Mouse (Mus musculus): ENCODE data around the gene Hnrnpm. TPM values are rescaled to one million over a fixed set of nuclear protein-coding genes. Genes with fewer than 3 reads are reported as not detected.

The Hnrnpm gene
- total and polyA plus RNA-seq, 3 experiments = 203 to 473 (median 420) TPM

DNA sequence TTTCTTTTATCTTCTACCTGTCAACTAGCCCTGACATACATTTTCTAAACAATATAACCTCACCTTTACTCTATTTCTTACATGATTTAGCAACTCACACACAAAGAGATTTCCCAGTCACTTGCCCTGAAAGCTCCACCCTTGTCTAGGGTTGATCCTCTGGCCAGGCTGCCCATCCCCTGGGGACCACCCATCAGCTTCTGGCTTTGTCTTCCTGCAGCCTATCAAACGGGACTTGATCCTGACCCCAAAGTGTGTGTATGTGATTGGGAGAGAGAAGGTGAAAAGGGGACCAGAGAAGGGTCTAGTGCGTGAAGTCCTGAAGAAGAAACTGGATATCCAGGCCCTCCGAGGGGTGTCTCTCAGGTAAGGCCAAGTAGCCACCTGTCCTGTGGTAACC, 85.8 kb downstream of the Hnrnpm start:
- Histone ChIP-seq H3K4me3 (ENCODE audit: control insufficient read depth in 1 of 2, insufficient read depth in 1 of 2, low read depth in 2 of 2, low read length in 2 of 2) (no peak overlapping the region), H3K27me3 (ENCODE audit: control insufficient read depth in 1 of 2, insufficient read depth in 2 of 2, low read length in 2 of 2) (peaks cover 0 to 4% of the 10 kb centered on the region in 2 experiments; a peak in 3 of 4 replicates), H3K27ac (ENCODE audit: control insufficient read depth, low read depth, low read length) (no peak overlapping the region), H3K4me1 (ENCODE audit: control insufficient read depth in 1 of 2, insufficient read depth in 2 of 2, low read length in 2 of 2) (no peaks in the 10 kb centered on the region), H3K9ac (ENCODE audit: control insufficient read depth, low read depth, low read length, poor library complexity, severe bottlenecking) (no peak overlapping the region), H3K36me3 (ENCODE audit: control insufficient read depth in 1 of 2, insufficient read depth in 2 of 2, low read length in 2 of 2) (no peaks in the 10 kb centered on the region), H3K9me3 (replicated peaks; ENCODE audit: insufficient read depth, low read length) (no peaks in the 10 kb centered on the region), H3K79me2 (ENCODE audit: control insufficient read depth, insufficient read depth, low read length, poor library complexity) (no peaks in the 10 kb centered on the region)
- TF ChIP-seq E2F4 (IDR thresholded peaks at IDR 0.05; ENCODE audit: borderline replicate concordance, low read depth, low read length) (no peak), NELFE (IDR thresholded peaks at IDR 0.05; ENCODE audit: low read depth, low read length) (no peak), MAZ (IDR thresholded peaks at IDR 0.05; ENCODE audit: low read depth, low read length) (no peak), POLR2A (IDR thresholded peaks at IDR 0.05; ENCODE audit: control insufficient read depth in 1 of 2, insufficient read depth in 1 of 2, low read depth in 1 of 2, low read length in 2 of 2, poor library complexity in 1 of 2) (no peak), CHD1 (IDR thresholded peaks at IDR 0.05; ENCODE audit: low read depth, low read length) (no peak), KAT2A (conservative IDR thresholded peaks at IDR 0.05; ENCODE audit: low read depth, low read length) (no peak), ZNF384 (IDR thresholded peaks at IDR 0.05; ENCODE audit: low read depth, low read length) (no peak), GABPA (IDR thresholded peaks at IDR 0.05; ENCODE audit: low read depth, low read length) (no peak), ZKSCAN1 (IDR thresholded peaks at IDR 0.05; ENCODE audit: low read depth, low read length) (no peak), RAD21 (IDR thresholded peaks at IDR 0.05; ENCODE audit: low read depth, low read length) (no peak)
- no peak for DNase-seq (ENCODE audit: low read depth, low spot score)

- Histone ChIP-seq H3K9me3 (replicated peaks; ENCODE audit: insufficient read depth, low read length) (no peaks in the 10 kb centered on the region), H3K27ac (ENCODE audit: control insufficient read depth, low read depth, low read length) (no peak overlapping the region), H3K4me3 (ENCODE audit: control insufficient read depth in 1 of 2, insufficient read depth in 1 of 2, low read depth in 2 of 2, low read length in 2 of 2) (no peak overlapping the region), H3K27me3 (ENCODE audit: control insufficient read depth in 1 of 2, insufficient read depth in 2 of 2, low read length in 2 of 2) (peaks cover 0 to 4% of the 10 kb centered on the region in 2 experiments; a peak in 3 of 4 replicates), H3K9ac (ENCODE audit: control insufficient read depth, low read depth, low read length, poor library complexity, severe bottlenecking) (no peak overlapping the region), H3K79me2 (ENCODE audit: control insufficient read depth, insufficient read depth, low read length, poor library complexity) (no peaks in the 10 kb centered on the region), H3K36me3 (ENCODE audit: control insufficient read depth in 1 of 2, insufficient read depth in 2 of 2, low read length in 2 of 2) (no peaks in the 10 kb centered on the region), H3K4me1 (ENCODE audit: control insufficient read depth in 1 of 2, insufficient read depth in 2 of 2, low read length in 2 of 2) (no peaks in the 10 kb centered on the region)
- DNase-seq (ENCODE audit: low read depth, low spot score) = no peak
- TF ChIP-seq KAT2A (conservative IDR thresholded peaks at IDR 0.05; ENCODE audit: low read depth, low read length) = no peak
- TF ChIP-seq NRF1 (IDR thresholded peaks at IDR 0.05; ENCODE audit: insufficient read depth, low read depth, low read length, poor library complexity, severe bottlenecking) = no peak
- TF ChIP-seq EP300 (IDR thresholded peaks at IDR 0.05; ENCODE audit: low read depth in 1 of 2, low read length in 2 of 2) = no peak
- no peak for TF ChIP-seq SMC3 (IDR thresholded peaks at IDR 0.05; ENCODE audit: low read depth, low read length)
- TF ChIP-seq MYC (IDR thresholded peaks at IDR 0.05; ENCODE audit: low read depth, low read length) = no peak
- TF ChIP-seq ELF1 (IDR thresholded peaks at IDR 0.05; ENCODE audit: low read depth, low read length) = no peak
- TF ChIP-seq ZC3H11A (IDR thresholded peaks at IDR 0.05; ENCODE audit: low read depth, low read length) = no peak
- no peak for TF ChIP-seq UBTF (IDR thresholded peaks at IDR 0.05; ENCODE audit: borderline replicate concordance, insufficient read depth, low read depth, low read length)
- no peak for TF ChIP-seq JUND (IDR thresholded peaks at IDR 0.05; ENCODE audit: low read depth, low read length)
- no peak for TF ChIP-seq TCF12 (IDR thresholded peaks at IDR 0.05; ENCODE audit: low read depth, low read length)
- no peak for TF ChIP-seq GABPA (IDR thresholded peaks at IDR 0.05; ENCODE audit: low read depth, low read length)
- TF ChIP-seq ZKSCAN1 (IDR thresholded peaks at IDR 0.05; ENCODE audit: low read depth, low read length) = no peak
- no peak for TF ChIP-seq ZMIZ1 (IDR thresholded peaks at IDR 0.05; ENCODE audit: low read depth, low read length)
- no peak for TF ChIP-seq USF2 (IDR thresholded peaks at IDR 0.05; ENCODE audit: borderline replicate concordance in 1 of 2, insufficient read depth in 1 of 2, low read depth in 1 of 2, low read length in 2 of 2)
- TF ChIP-seq BHLHE40 (IDR thresholded peaks at IDR 0.05; ENCODE audit: borderline replicate concordance, low read depth, low read length) = no peak
- no peak for TF ChIP-seq MYB (IDR thresholded peaks at IDR 0.05; ENCODE audit: low read depth, low read length)
These were observed 86.7 kb downstream of the Hnrnpm start for GRCm38 (mm10) chr17:33599836-33600475.
